Mouse (Mus musculus): Measurements from ENCODE around the gene Tfcp2l1. TPM values are rescaled to one million over a fixed set of nuclear protein-coding genes. Genes with fewer than 3 reads are reported as not detected.

Gene Tfcp2l1
- polyA plus RNA-seq, 1 experiment from 2014 or later = 0.17 TPM

Other genes with a start within 250 kb of the Tfcp2l1 start
- gene Clasp1, start 238.9 kb upstream of the Tfcp2l1 start, polyA plus RNA-seq (2014; fragmentation: Nextera tagmentation; extraction: Ambion mirVana) = 123 and 136 TPM in 2 replicates

Measured in forebrain, embryonic 11.5 days (tissue).